Mouse (Mus musculus): ENCODE measurements at regions not wholly inside any gene's neighbourhood (a gene's known extent, or its start where the extent isn't known, plus 50 kb on each side); places are given as distances from the start of the nearest gene placed in this dataset.

DNA sequence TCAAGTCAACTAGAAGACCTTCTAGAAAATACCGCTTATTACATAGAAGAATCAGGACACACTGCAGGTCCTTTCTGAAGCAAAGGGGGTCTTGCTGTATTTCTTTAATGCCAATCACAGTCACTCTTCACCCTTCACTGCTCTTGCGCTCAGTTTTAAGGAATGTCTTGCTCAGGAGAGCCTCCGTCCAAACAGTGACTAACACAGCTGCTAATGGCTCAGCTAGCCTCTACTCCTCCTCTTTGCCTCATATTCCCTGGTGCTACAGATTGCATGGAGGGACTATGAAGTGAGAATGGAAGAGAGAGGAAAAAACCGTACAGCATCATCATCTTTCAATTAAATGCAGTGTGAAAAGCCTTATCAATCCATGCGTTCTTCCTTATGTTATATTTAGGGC is 193.7 kb upstream of the Dph6 start:
- no peak for TF ChIP-seq POLR2A (IDR thresholded peaks at IDR 0.05; ENCODE audit: insufficient read length, low read depth)
- no peak for TF ChIP-seq TCF12 (IDR thresholded peaks at IDR 0.05; ENCODE audit: insufficient read depth, poor library complexity, severe bottlenecking)
- no peak for TF ChIP-seq E2F4 (IDR thresholded peaks at IDR 0.05; ENCODE audit: insufficient read depth)
- TF ChIP-seq CEBPB (IDR thresholded peaks at IDR 0.05; ENCODE audit: insufficient read depth, poor library complexity, severe bottlenecking): no peak
- no peak for TF ChIP-seq USF1 (IDR thresholded peaks at IDR 0.05; ENCODE audit: low read depth)
- no peak for TF ChIP-seq TCF3 (IDR thresholded peaks at IDR 0.05; ENCODE audit: insufficient read length, low read depth)
- TF ChIP-seq MAX (IDR thresholded peaks at IDR 0.05; ENCODE audit: low read depth): no peak

Data from myocyte (in vitro differentiated cells).